Mouse (Mus musculus) midbrain, postnatal 0 days (tissue): ENCODE measurements around the gene Eif5. TPM values are rescaled to one million over a fixed set of nuclear protein-coding genes. Genes with fewer than 3 reads are reported as not detected.

Experiments used
- ATAC-seq: fragments of 200-750 bp; cut with Nextera tagmentation; 2 replicates; pipeline ENCODE4 v1.8.0; 2017; ENCODE audit warnings: moderate number of reproducible peaks, mild to moderate bottlenecking, moderate TSS enrichment, moderate library complexity; ENCODE audit not compliant: low FRiP score
- DNase-seq: peaks from one replicate; pipeline ENCODE4 v3.0.0-alpha.2; 2015; ENCODE audit warnings: low spot score
- H3K27ac ChIP-seq: fragments of 300-500 bp; sonication (generic); 2 replicates; pipeline ENCODE4 v1.5.1; 2014; ENCODE audit warnings: low read depth, mild to moderate bottlenecking, low read length, mixed read lengths
- H3K27me3 ChIP-seq: fragments of 300-500 bp; sonication (generic); 2 replicates; pipeline ENCODE4 v1.6.1; 2014; ENCODE audit warnings: low read length, control low read depth, mixed read lengths; ENCODE audit not compliant: insufficient read depth
- H3K36me3 ChIP-seq: fragments of 300-500 bp; sonication (generic); 2 replicates; pipeline ENCODE4 v1.6.1; 2014; ENCODE audit warnings: low read length, control low read depth, mixed read lengths; ENCODE audit not compliant: insufficient read depth
- H3K4me1 ChIP-seq: fragments of 300-500 bp; sonication (generic); 2 replicates; pipeline ENCODE4 v1.6.1; 2014; ENCODE audit warnings: mild to moderate bottlenecking, control low read depth, antibody characterized with exemption, low read length, mixed read lengths; ENCODE audit not compliant: insufficient read depth
- H3K4me2 ChIP-seq: fragments of 300-500 bp; sonication (generic); 2 replicates; pipeline ENCODE4 v1.6.1; 2014; ENCODE audit warnings: low read depth, mild to moderate bottlenecking, low read length, mixed read lengths; ENCODE audit not compliant: poor library complexity, severe bottlenecking
- H3K4me3 ChIP-seq: fragments of 300-500 bp; sonication (generic); 2 replicates; pipeline ENCODE4 v1.5.1; 2014; ENCODE audit warnings: low read depth, mild to moderate bottlenecking, low read length, moderate library complexity
- H3K9ac ChIP-seq: fragments of 300-500 bp; sonication (generic); replicated peaks from 2 replicates; pipeline ENCODE4 v1.6.1; 2014; ENCODE audit warnings: mild to moderate bottlenecking, low read length, moderate library complexity, mixed read lengths; ENCODE audit not compliant: poor library complexity, severe bottlenecking
- H3K9me3 ChIP-seq: fragments of 300-500 bp; sonication (generic); 2 replicates; pipeline ENCODE4 v1.6.1; 2016; ENCODE audit warnings: low read length, control low read depth
- CTCF ChIP-seq: IDR thresholded peaks from 2 replicates; pipeline ENCODE4 v1.5.1; 2016; ENCODE audit warnings: antibody characterized with exemption, mild to moderate bottlenecking
- WGBS: fragments of 180-500 bp; shearing (Covaris S2); extraction: QIAGEN DNeasy Blood & Tissue Kit; methylation state at CpG from one replicate; pipeline ENCODE4 v1.1.7; 2014; 5-methylcytosine and 5-hydroxymethylcytosine counted together
- polyA plus RNA-seq: library from polyadenylated mRNA; unstranded; fragments of >200 nt; fragmentation: Nextera tagmentation; extraction: Ambion mirVana; gene quantifications from 2 replicates; pipeline ENCODE4 v1.2.1, GENCODE M21; 2015
- total RNA-seq: library from RNA; depleted of rRNA; stranded (reverse); fragments of >200 nt; gene quantifications from 2 replicates; pipeline ENCODE4 v1.2.3, GENCODE M21; 2014

Gene Eif5
- total and polyA plus RNA-seq, 2 experiments from 2014 or later, result 283 to 640 TPM

- H3K4me3 ChIP-seq, result no peak overlapping the region
- no peaks in the 10 kb centered on the region for H3K36me3 ChIP-seq
- H3K4me1 ChIP-seq, result no peaks in the 10 kb centered on the region
- no peak for TF ChIP-seq CTCF
- no peak overlapping the region for H3K27ac ChIP-seq
- DNase-seq (no peak), ATAC-seq (no peak)
- no peak overlapping the region for H3K9ac ChIP-seq
- no peaks in the 10 kb centered on the region for H3K9me3 ChIP-seq
- 60% methylated on average over 8 of the region's 8 CpGs for WGBS
- H3K27me3 ChIP-seq, result no peaks in the 10 kb centered on the region
- no peak overlapping the region for H3K4me2 ChIP-seq
Observed at GRCm38 (mm10) chr12:111527643-111528281, 10.1 kb upstream of the Eif5 start.

- Histone ChIP-seq H3K27ac (no peak overlapping the region), H3K4me1 (no peaks in the 10 kb centered on the region), H3K4me3 (no peak overlapping the region), H3K9ac (no peak overlapping the region), H3K9me3 (no peaks in the 10 kb centered on the region), H3K36me3 (no peaks in the 10 kb centered on the region), H3K27me3 (no peaks in the 10 kb centered on the region), H3K4me2 (no peak overlapping the region)
- ATAC-seq (no peak), DNase-seq (no peak)
- 26% methylated on average over 8 of the region's 8 CpGs for WGBS
- no peak for TF ChIP-seq CTCF
Observed at GRCm38 (mm10) chr12:111529192-111529591, 8.6 kb upstream of the Eif5 start.

GRCm38 (mm10) chr12:111533096-111533794, 4.6 kb upstream of the Eif5 start:
- Histone ChIP-seq H3K4me2 (no peak overlapping the region), H3K27ac (no peak overlapping the region), H3K4me1 (no peaks in the 10 kb centered on the region), H3K9ac (no peak overlapping the region), H3K4me3 (no peak overlapping the region), H3K27me3 (no peaks in the 10 kb centered on the region), H3K36me3 (no peaks in the 10 kb centered on the region), H3K9me3 (no peaks in the 10 kb centered on the region)
- 71% methylated on average over 11 of the region's 11 CpGs for WGBS
- ATAC-seq, result no peak
- DNase-seq, result no peak
- no peak for TF ChIP-seq CTCF

GRCm38 (mm10) chr12:111535281-111535680, 2.5 kb upstream of the Eif5 start:
- H3K9ac ChIP-seq, result no peak overlapping the region
- no peak for ATAC-seq

GRCm38 (mm10) chr12:111535762-111536161, 2.1 kb upstream of the Eif5 start:
- Histone ChIP-seq H3K4me2 (no peak overlapping the region), H3K9ac (no peak overlapping the region), H3K4me1 (peaks cover 6% of the 10 kb centered on the region; the same call in 1 of the 2 replicates), H3K4me3 (no peak overlapping the region), H3K36me3 (peaks cover 3% of the 10 kb centered on the region; the same call in 1 of the 2 replicates), H3K27me3 (no peaks in the 10 kb centered on the region), H3K9me3 (no peaks in the 10 kb centered on the region), H3K27ac (no peak overlapping the region)
- 91% methylated on average over 5 of the region's 5 CpGs for WGBS
- TF ChIP-seq CTCF, result no peak
- DNase-seq, result no peak
- no peak for ATAC-seq

More at GRCm38 (mm10) chr12:111535281-111535680, 2.5 kb upstream of the Eif5 start:
- H3K27me3 ChIP-seq, result no peaks in the 10 kb centered on the region
- no peak for DNase-seq
- no peak overlapping the region for H3K4me2 ChIP-seq
- WGBS, result 75% methylated on average over 6 of the region's 6 CpGs
- H3K9me3 ChIP-seq, result no peaks in the 10 kb centered on the region
- H3K4me1 ChIP-seq, result peaks cover 6% of the 10 kb centered on the region; the same call in 1 of the 2 replicates
- no peak for TF ChIP-seq CTCF
- no peaks in the 10 kb centered on the region for H3K36me3 ChIP-seq
- H3K4me3 ChIP-seq, result no peak overlapping the region
- no peak overlapping the region for H3K27ac ChIP-seq

- H3K4me2 ChIP-seq, result peak overlapping the region; percentile 73
- H3K4me3 ChIP-seq, result peak overlapping the region; percentile 81
- no peak for TF ChIP-seq CTCF
- H3K9me3 ChIP-seq, result no peaks in the 10 kb centered on the region
- DNase-seq (no peak), ATAC-seq (no peak)
- peak overlapping the region; percentile 97; the same call in 1 of the 2 replicates for H3K27ac ChIP-seq
- H3K36me3 ChIP-seq, result peaks cover 13% of the 10 kb centered on the region; the same call in 1 of the 2 replicates
- H3K9ac ChIP-seq, result peak overlapping the region; percentile 95
- peaks cover 6% of the 10 kb centered on the region; the same call in 1 of the 2 replicates for H3K4me1 ChIP-seq
- no peaks in the 10 kb centered on the region for H3K27me3 ChIP-seq
- WGBS, result 37% methylated on average over 4 of the region's 4 CpGs
Observed at GRCm38 (mm10) chr12:111536746-111537145, 1.1 kb upstream of the Eif5 start.
